Mouse (Mus musculus): ENCODE data around the gene Dicer1.

The Dicer1 gene

GRCm38 (mm10) chr12:104751814-104752765 is at the start of gene Dicer1:
Dicer1 (minus strand) TSS chr12:104751952.
- in situ Hi-C loops (cut with MboI, MseI) = no loop called here

- in situ Hi-C loops (cut with MboI, MseI) = no loop called here
These were observed 47.6 kb upstream of the Dicer1 start for GRCm38 (mm10) chr12:104799365-104799764.

- in situ Hi-C loops (cut with MboI, MseI) = no loop called here
These were observed 46.2 kb upstream of the Dicer1 start for GRCm38 (mm10) chr12:104797905-104798304.

GRCm38 (mm10) chr12:104796635-104797378 is 45.1 kb upstream of the Dicer1 start:
- in situ Hi-C loops (cut with MboI, MseI) = no loop called here

GRCm38 (mm10) chr12:104794957-104795356 is 43.2 kb upstream of the Dicer1 start:
- in situ Hi-C loops (cut with MboI, MseI) = no loop called here

GRCm38 (mm10) chr12:104793486-104793885 is 41.7 kb upstream of the Dicer1 start:
- in situ Hi-C loops (cut with MboI, MseI) = no loop called here

GRCm38 (mm10) chr12:104777603-104778002 is 25.9 kb upstream of the Dicer1 start:
- in situ Hi-C loops (cut with MboI, MseI) = loop anchor here (10.0 kb wide), 1 partner anchor 1753 kb away; no protein-coding TSS in a partner anchor

GRCm38 (mm10) chr12:104771941-104772340 is 20.2 kb upstream of the Dicer1 start:
- in situ Hi-C loops (cut with MboI, MseI) = loop anchor here (10.0 kb wide), 1 partner anchor 1747 kb away; no protein-coding TSS in a partner anchor

GRCm38 (mm10) chr12:104769201-104769785 is 17.5 kb upstream of the Dicer1 start:
- in situ Hi-C loops (cut with MboI, MseI) = no loop called here

- in situ Hi-C loops (cut with MboI, MseI) = no loop called here
These were observed 15.4 kb upstream of the Dicer1 start for GRCm38 (mm10) chr12:104767183-104767582.

GRCm38 (mm10) chr12:104765761-104766160 is 14.0 kb upstream of the Dicer1 start:
- in situ Hi-C loops (cut with MboI, MseI) = no loop called here

GRCm38 (mm10) chr12:104765116-104765515 is 13.4 kb upstream of the Dicer1 start:
- in situ Hi-C loops (cut with MboI, MseI) = no loop called here

- in situ Hi-C loops (cut with MboI, MseI) = no loop called here
These were observed 12.2 kb upstream of the Dicer1 start for GRCm38 (mm10) chr12:104763918-104764317.

GRCm38 (mm10) chr12:104761411-104761810 is 9.7 kb upstream of the Dicer1 start:
- in situ Hi-C loops (cut with MboI, MseI) = no loop called here

GRCm38 (mm10) chr12:104758066-104758465 is 6.3 kb upstream of the Dicer1 start:
- in situ Hi-C loops (cut with MboI, MseI) = no loop called here

GRCm38 (mm10) chr12:104753686-104754085 is 1.9 kb upstream of the Dicer1 start:
- in situ Hi-C loops (cut with MboI, MseI) = no loop called here

- in situ Hi-C loops (cut with MboI, MseI) = no loop called here
These were observed 380 bp downstream of the Dicer1 start for GRCm38 (mm10) chr12:104751331-104751813.

GRCm38 (mm10) chr12:104748946-104749345 is 2.8 kb downstream of the Dicer1 start:
- in situ Hi-C loops (cut with MboI, MseI) = no loop called here

GRCm38 (mm10) chr12:104747252-104747651 is 4.5 kb downstream of the Dicer1 start:
- in situ Hi-C loops (cut with MboI, MseI) = no loop called here

GRCm38 (mm10) chr12:104746601-104747000 is 5.2 kb downstream of the Dicer1 start:
- in situ Hi-C loops (cut with MboI, MseI) = no loop called here

- in situ Hi-C loops (cut with MboI, MseI) = no loop called here
These were observed 8.1 kb downstream of the Dicer1 start for GRCm38 (mm10) chr12:104743687-104744086.

- in situ Hi-C loops (cut with MboI, MseI) = no loop called here
These were observed 9.5 kb downstream of the Dicer1 start for GRCm38 (mm10) chr12:104742247-104742646.
